Mouse (Mus musculus) CH12.LX (cell line): ENCODE measurements around the gene Zdhhc13. TPM values are rescaled to one million over a fixed set of nuclear protein-coding genes. Genes with fewer than 3 reads are reported as not detected.

Experiments
- DNase-seq: peaks from one replicate; pipeline ENCODE4 v3.0.0-alpha.2; 2013; ENCODE audit errors: extremely low read depth
- H3K27ac ChIP-seq: 2 replicates; pipeline ENCODE4 v1.5.1; 2012; ENCODE audit warnings: low read depth, mild to moderate bottlenecking, control low read depth, moderate library complexity; ENCODE audit not compliant: insufficient read depth
- H3K27me3 ChIP-seq: replicated peaks from 2 replicates; pipeline ENCODE3; 2012; ENCODE audit warnings: inconsistent platforms
- H3K36me3 ChIP-seq, 2 experiments: replicated peaks in 1 of 2; 2 replicates each; pipeline versions ENCODE3 to v1.6.1; 2012; ENCODE audit warnings: inconsistent platforms in 1 of 2, low read length in 1 of 2, mild to moderate bottlenecking in 1 of 2, mixed read lengths in 1 of 2, moderate library complexity in 1 of 2; ENCODE audit not compliant: control insufficient read depth in 1 of 2, insufficient read depth in 1 of 2
- H3K4me1 ChIP-seq, 2 experiments: 2 replicates each; pipeline ENCODE4 v1.6.1; 2012; ENCODE audit warnings: inconsistent platforms in 1 of 2, moderate library complexity in 1 of 2; ENCODE audit not compliant: insufficient read depth in 2 of 2, control insufficient read depth in 1 of 2
- H3K4me2 ChIP-seq: 2 replicates; pipeline ENCODE4 v1.6.1; 2012; ENCODE audit warnings: low read depth, mild to moderate bottlenecking, control low read depth; ENCODE audit not compliant: poor library complexity, insufficient read depth, severe bottlenecking
- H3K4me3 ChIP-seq, 3 experiments: fragments of 150-350 bp in 1 of 3; sonication (generic) in 1 of 3; replicated peaks in 1 of 3; 2 replicates each; pipeline versions ENCODE3 to v1.5.1; 2011 to 2012; ENCODE audit warnings: low read depth in 2 of 3, low read length in 2 of 3, mild to moderate bottlenecking in 2 of 3, moderate library complexity in 2 of 3, control low read depth in 1 of 3, improper control_type of control experiment in 1 of 3, inconsistent platforms in 1 of 3, mixed read lengths in 1 of 3; ENCODE audit not compliant: poor library complexity in 1 of 3
- H3K79me2 ChIP-seq: replicated peaks from 2 replicates; pipeline ENCODE4 v1.6.1; 2012; ENCODE audit warnings: mild to moderate bottlenecking, moderate library complexity; ENCODE audit not compliant: control insufficient read depth, poor library complexity, insufficient read depth, severe bottlenecking; ENCODE audit errors: extremely low read depth
- H3K9ac ChIP-seq: 2 replicates; pipeline ENCODE4 v1.6.1; 2012; ENCODE audit warnings: low read depth, mild to moderate bottlenecking, control low read depth, moderate library complexity; ENCODE audit not compliant: insufficient read depth
- H3K9me3 ChIP-seq: replicated peaks from 2 replicates; pipeline ENCODE3; 2012; ENCODE audit warnings: low read length, inconsistent platforms, mixed read lengths
- CHD1 ChIP-seq: IDR thresholded peaks from 2 replicates; pipeline ENCODE4 v1.6.1; 2012; ENCODE audit warnings: low read depth, low read length, improper control_type of control experiment, inconsistent platforms
- CHD2 ChIP-seq: IDR thresholded peaks from 2 replicates; pipeline ENCODE4 v1.6.1; 2011; ENCODE audit warnings: low read length, improper control_type of control experiment
- CTCF ChIP-seq, 2 experiments: IDR thresholded peaks in 1 of 2; conservative IDR thresholded peaks in 1 of 2; 2 replicates each; pipeline ENCODE4 v1.5.1; 2011 to 2012; ENCODE audit warnings: low read depth in 2 of 2, low read length in 2 of 2, improper control_type of control experiment in 1 of 2, inconsistent platforms in 1 of 2, mild to moderate bottlenecking in 1 of 2, moderate library complexity in 1 of 2
- E2F4 ChIP-seq: IDR thresholded peaks from 2 replicates; pipeline ENCODE4 v1.6.1; 2011; ENCODE audit warnings: low read depth, low read length, improper control_type of control experiment; ENCODE audit not compliant: insufficient replicate concordance
- EP300 ChIP-seq: IDR thresholded peaks from 2 replicates; pipeline ENCODE4 v1.6.1; 2011; ENCODE audit warnings: low read length, improper control_type of control experiment
- JUND ChIP-seq: conservative IDR thresholded peaks from 2 replicates; pipeline ENCODE4 v1.6.1; 2011; ENCODE audit warnings: low read depth, low read length, improper control_type of control experiment
- MAFK ChIP-seq: IDR thresholded peaks from 2 replicates; pipeline ENCODE4 v1.6.1; 2011; ENCODE audit warnings: low read length, improper control_type of control experiment; ENCODE audit not compliant: insufficient replicate concordance
- MAX ChIP-seq: IDR thresholded peaks from 2 replicates; pipeline ENCODE4 v1.6.1; 2011; ENCODE audit warnings: low read length, improper control_type of control experiment
- MAZ ChIP-seq: IDR thresholded peaks from 2 replicates; pipeline ENCODE4 v1.6.1; 2012; ENCODE audit warnings: low read depth, mild to moderate bottlenecking, inconsistent platforms, low read length, improper control_type of control experiment, moderate library complexity
- MXI1 ChIP-seq: IDR thresholded peaks from 2 replicates; pipeline ENCODE4 v1.6.1; 2011; ENCODE audit warnings: mild to moderate bottlenecking, low read depth, low read length, improper control_type of control experiment
- NELFE ChIP-seq: IDR thresholded peaks from 2 replicates; pipeline ENCODE4 v1.6.1; 2011; ENCODE audit warnings: low read depth, low read length, improper control_type of control experiment
- POLR2A ChIP-seq: IDR thresholded peaks from 2 replicates; pipeline ENCODE4 v1.6.1; 2011; ENCODE audit warnings: low read depth, mild to moderate bottlenecking, improper control_type of control experiment, low read length
- POLR2AphosphoS2 ChIP-seq: IDR thresholded peaks from 2 replicates; pipeline ENCODE4 v1.6.1; 2011; ENCODE audit warnings: low read depth, low read length, improper control_type of control experiment
- RAD21 ChIP-seq: IDR thresholded peaks from 2 replicates; pipeline ENCODE4 v1.6.1; 2011; ENCODE audit warnings: low read depth, mild to moderate bottlenecking, low read length, improper control_type of control experiment, moderate library complexity
- SIN3A ChIP-seq: IDR thresholded peaks from 2 replicates; pipeline ENCODE4 v1.6.1; 2012; ENCODE audit warnings: low read length, improper control_type of control experiment, inconsistent platforms
- TCF12 ChIP-seq: IDR thresholded peaks from 2 replicates; pipeline ENCODE4 v1.6.1; 2014; ENCODE audit warnings: low read depth, mild to moderate bottlenecking, inconsistent platforms, low read length, improper control_type of control experiment
- UBTF ChIP-seq: IDR thresholded peaks from 2 replicates; pipeline ENCODE4 v1.6.1; 2012; ENCODE audit warnings: low read depth, mild to moderate bottlenecking, inconsistent platforms, low read length, improper control_type of control experiment, moderate library complexity
- ZMIZ1 ChIP-seq: IDR thresholded peaks from 2 replicates; pipeline ENCODE4 v1.6.1; 2012; ENCODE audit warnings: low read depth, mild to moderate bottlenecking, inconsistent platforms, low read length, improper control_type of control experiment
- ZNF384 ChIP-seq: IDR thresholded peaks from 2 replicates; pipeline ENCODE4 v1.6.1; 2012; ENCODE audit warnings: low read depth, low read length, improper control_type of control experiment, inconsistent platforms
- dilution Hi-C: fragments of 300-500 bp; cut with MboI; formaldehyde crosslinking; loops from 2 replicates; pipeline ENCODE4 v1.14.3; 2020; ENCODE audit warnings: low sequenced_read_pairs; ENCODE audit not compliant: extremely low pct_unique_long_range_greater_than_20kb, extremely low pct_ligation_motif_present
- in situ Hi-C: fragments of 300-500 bp; cut with MboI; formaldehyde crosslinking; loops from 3 replicates; pipeline ENCODE4 v1.14.3; 2019; ENCODE audit warnings: low sequenced_read_pairs, low pct_ligation_motif_present, low pct_unique_long_range_greater_than_20kb, mixed read lengths
- polyA plus RNA-seq: library from polyadenylated mRNA; unstranded; fragments of >175 nt; gene quantifications from 2 replicates; pipeline ENCODE4 v1.2.1, GENCODE M21; 2012; ENCODE audit warnings: low read depth; ENCODE audit not compliant: insufficient read length
- total RNA-seq, 2 experiments: library from RNA; depleted of rRNA; stranded (reverse); fragments of 300-350 nt in 1 of 2; fragments of >200 nt in 1 of 2; gene quantifications; 2 replicates each; pipeline ENCODE4 v1.2.3; 2012 to 2014

Gene Zdhhc13
- total and polyA plus RNA-seq, 3 experiments = 19.9 to 74.3 (median 32.3) TPM

- no peak for TF ChIP-seq E2F4
- TF ChIP-seq MXI1 = no peak
- TF ChIP-seq CHD2 = no peak
- no peak for TF ChIP-seq ZMIZ1
- no peak for TF ChIP-seq RAD21
- TF ChIP-seq EP300 = no peak
- TF ChIP-seq MAX = no peak
- no peak for TF ChIP-seq CHD1
- no peak for TF ChIP-seq MAFK
- no peak for TF ChIP-seq SIN3A
- TF ChIP-seq JUND = no peak
- TF ChIP-seq CTCF (conservative IDR thresholded peaks at IDR 0.05 in 1 of 2, IDR thresholded peaks at IDR 0.05 in 1 of 2; ENCODE audit: low read depth in 2 of 2, low read length in 2 of 2) = no peak
- no peak for TF ChIP-seq TCF12
- H3K9ac ChIP-seq = no peak overlapping the region
- H3K4me1 ChIP-seq = peaks cover 10 to 39% of the 10 kb centered on the region in 2 experiments
- H3K79me2 ChIP-seq = no peaks in the 10 kb centered on the region
- no peak overlapping the region for H3K27ac ChIP-seq
- no peaks in the 10 kb centered on the region for H3K9me3 ChIP-seq
- in situ Hi-C loops (loop anchor here (25.0 kb wide), 1 partner anchor 500 kb away; no protein-coding TSS in a partner anchor), dilution Hi-C loops (no loop called here)
- H3K27me3 ChIP-seq = no peaks in the 10 kb centered on the region
- no peak overlapping the region for H3K4me3 ChIP-seq
- no peak overlapping the region for H3K4me2 ChIP-seq
- H3K36me3 ChIP-seq = no peaks in the 10 kb centered on the region
- no peak for DNase-seq
Measured at GRCm38 (mm10) chr7:48762289-48762688, 26.5 kb upstream of the Zdhhc13 start.

DNA sequence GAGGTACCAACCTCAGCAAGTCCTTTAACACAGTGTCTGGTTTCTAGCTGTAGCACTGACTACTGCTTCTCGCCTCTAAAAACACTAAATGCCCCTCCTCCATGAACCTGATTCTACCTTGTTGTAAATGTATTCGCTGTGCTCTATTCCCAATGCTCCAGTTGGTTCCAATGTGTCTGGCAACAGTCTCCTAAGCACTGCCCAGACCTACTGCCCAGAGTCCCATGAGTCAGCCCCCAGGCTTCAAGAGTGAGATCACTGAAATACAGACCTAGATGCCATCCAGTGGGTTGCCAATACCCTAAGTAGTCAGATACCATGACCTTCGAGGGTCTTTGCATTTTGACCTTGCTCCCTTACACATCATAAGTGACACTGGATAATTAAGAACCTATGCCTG is 26.1 kb upstream of the Zdhhc13 start:
- no peak overlapping the region for H3K9ac ChIP-seq
- no peak overlapping the region for H3K27ac ChIP-seq
- DNase-seq = no peak
- no peak for TF ChIP-seq MAZ
- TF ChIP-seq CHD2 = no peak
- TF ChIP-seq E2F4 = no peak
- TF ChIP-seq MAX = no peak
- TF ChIP-seq POLR2A = no peak
- no peak for TF ChIP-seq POLR2AphosphoS2
- no peak for TF ChIP-seq TCF12
- no peak for TF ChIP-seq UBTF
- TF ChIP-seq MAFK = no peak
- no peak for TF ChIP-seq NELFE
- no peak for TF ChIP-seq EP300
- TF ChIP-seq ZNF384 = no peak
- TF ChIP-seq, all 38 proteins: peak for 0
- dilution Hi-C loops = no loop called here
- no peak overlapping the region for H3K4me2 ChIP-seq
- peaks cover 7 to 34% of the 10 kb centered on the region in 2 experiments for H3K4me1 ChIP-seq
- no peaks in the 10 kb centered on the region for H3K27me3 ChIP-seq
- no peaks in the 10 kb centered on the region for H3K79me2 ChIP-seq
- H3K36me3 ChIP-seq = no peaks in the 10 kb centered on the region
- in situ Hi-C loops = loop anchor here (25.0 kb wide), 1 partner anchor 500 kb away; no protein-coding TSS in a partner anchor
- H3K4me3 ChIP-seq = no peak overlapping the region
- H3K9me3 ChIP-seq = no peaks in the 10 kb centered on the region
